Mouse (Mus musculus) adrenal gland, adult 8-10 months (tissue): ENCODE data around the gene Rufy3. TPM values are rescaled to one million over a fixed set of nuclear protein-coding genes. Genes with fewer than 3 reads are reported as not detected.

Experiments
- DNase-seq: peaks from one replicate; pipeline ENCODE4 v3.0.0; 2022
- total RNA-seq, 4 experiments: library from RNA; stranded (reverse); gene quantifications; 2 replicates each; pipeline ENCODE4 v1.2.4; 2022

Rufy3 gene
- total RNA-seq, 4 experiments from 2014 or later, result 31.8 to 45.7 (median 40.1) TPM

GRCm38 (mm10) chr5:88685745-88686299, 121.0 kb downstream of the Rufy3 start:
- no peak for DNase-seq

- no peak for DNase-seq
These were observed 123.2 kb downstream of the Rufy3 start for GRCm38 (mm10) chr5:88687996-88688406.

GRCm38 (mm10) chr5:88688583-88689187, 123.8 kb downstream of the Rufy3 start:
- no peak for DNase-seq

GRCm38 (mm10) chr5:88689279-88689938, 124.6 kb downstream of the Rufy3 start:
- DNase-seq, result no peak

- DNase-seq, result no peak
These were observed 126.1 kb downstream of the Rufy3 start for GRCm38 (mm10) chr5:88690681-88691505.

GRCm38 (mm10) chr5:88691506-88692095, 126.8 kb downstream of the Rufy3 start:
- DNase-seq, result no peak

- DNase-seq, result no peak
These were observed 127.7 kb downstream of the Rufy3 start for GRCm38 (mm10) chr5:88692586-88692985.

GRCm38 (mm10) chr5:88693057-88693456, 128.2 kb downstream of the Rufy3 start:
- DNase-seq, result no peak

GRCm38 (mm10) chr5:88697291-88697690, 132.5 kb downstream of the Rufy3 start:
- no peak for DNase-seq

- no peak for DNase-seq
These were observed 134.5 kb downstream of the Rufy3 start for GRCm38 (mm10) chr5:88699251-88699913.

Other genes with a start within 250 kb of the Rufy3 start
- gene Prol1, start 247.7 kb upstream of the Rufy3 start, total RNA-seq, result not detected
- gene Amtn, start 188.9 kb upstream of the Rufy3 start, total RNA-seq, result not detected
- not detected for gene Ambn, start 109.0 kb upstream of the Rufy3 start, total RNA-seq
- not detected for gene Enam, start 77.1 kb upstream of the Rufy3 start, total RNA-seq
- 1 to 10 TPM; 1.7 to 5.9 (median 3.2) TPM for gene Jchain, start 37.1 kb upstream of the Rufy3 start, total RNA-seq
- gene Utp3, start 10.6 kb upstream of the Rufy3 start, total RNA-seq, result 10 to 100 TPM; 30.5 to 39.0 (median 35.2) TPM
- 100 to 1,000 TPM; 121 to 154 (median 133) TPM for gene Grsf1, start 111.1 kb downstream of the Rufy3 start, total RNA-seq
- 10 to 100 TPM; 33.4 to 37.1 (median 36.0) TPM for gene Mob1b, start 155.8 kb downstream of the Rufy3 start, total RNA-seq
- 1 to 10 TPM; 3.2 to 4.0 (median 3.6) TPM for gene Dck, start 200.0 kb downstream of the Rufy3 start, total RNA-seq